Mouse (Mus musculus): Measurements from ENCODE around the gene Zfp764. TPM values are rescaled to one million over a fixed set of nuclear protein-coding genes. Genes with fewer than 3 reads are reported as not detected.
A peak's percentile ranks its signal among the peaks of the same experiment; 100 is the strongest.
"Not testable (repeated sequence)": the region's sequence is repeated elsewhere in the genome, so short reads cannot be mapped to it uniquely, and the experiment has no call there.

The Zfp764 gene
- polyA plus RNA-seq, 1 experiment: 3.4 TPM

DNA sequence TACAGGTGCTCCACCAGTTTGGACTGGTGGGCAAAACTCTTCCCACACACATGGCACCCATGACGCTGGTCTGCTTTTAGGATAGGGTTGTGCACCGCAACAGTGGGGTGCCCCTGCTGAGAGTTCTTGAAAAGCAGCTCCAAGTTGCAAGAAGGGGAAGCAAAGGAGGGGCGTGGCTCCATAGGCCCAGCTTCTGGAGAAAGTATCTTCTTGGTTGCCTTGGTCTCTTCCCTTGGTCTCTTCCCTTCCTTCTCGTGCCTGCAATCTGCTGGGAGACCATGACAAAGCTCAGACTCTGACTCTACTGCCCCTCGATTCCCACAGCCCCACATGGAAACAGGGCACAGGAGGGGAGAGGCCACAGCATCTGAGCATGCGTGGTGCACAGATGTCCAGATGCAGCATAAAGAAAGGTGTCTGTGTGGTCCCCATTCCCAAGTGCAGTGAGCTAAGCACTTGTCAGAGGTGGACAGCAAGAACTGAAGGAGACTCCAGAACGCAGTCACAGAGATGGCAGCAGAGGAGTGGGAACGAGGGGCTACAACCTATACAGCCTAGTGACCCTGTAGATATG is 14.3 kb downstream of the Zfp764 start:
- TF ChIP-seq CTCF (IDR thresholded peaks at IDR 0.05; ENCODE audit: extremely low read depth, insufficient read depth, low read length): no peak
- no peak for TF ChIP-seq POLR2A (IDR thresholded peaks at IDR 0.05; ENCODE audit: extremely low read depth, insufficient read depth, low read length)
- H3K4me3 ChIP-seq (ENCODE audit: insufficient read depth, low read length): peak overlapping the region; percentile 53
- no peak overlapping the region for H3K27ac ChIP-seq (ENCODE audit: insufficient read depth, low read length)
- peaks cover 6% of the 10 kb centered on the region; the same call in 1 of the 2 replicates for H3K4me1 ChIP-seq (ENCODE audit: control insufficient read depth, insufficient read depth, low read length)

DNA sequence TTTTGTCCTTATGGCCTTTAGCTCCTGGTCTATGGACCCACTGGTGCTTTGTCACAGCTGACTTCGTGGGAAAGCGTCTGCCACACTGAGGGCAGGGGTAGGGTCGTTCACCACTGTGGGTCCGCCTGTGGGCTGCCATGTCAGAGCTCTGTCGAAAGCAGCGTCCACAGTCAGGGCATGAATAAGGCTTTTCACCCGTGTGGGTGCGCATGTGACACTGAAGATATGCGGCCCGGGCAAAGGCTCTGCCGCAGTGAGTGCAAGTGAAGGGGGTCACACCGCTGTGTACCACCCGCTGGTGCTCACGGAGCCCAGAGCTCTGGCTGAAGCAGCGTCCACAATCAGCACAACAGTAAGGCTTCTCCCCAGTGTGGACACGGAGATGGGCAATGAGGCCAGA is 15.1 kb downstream of the Zfp764 start:
- Histone ChIP-seq H3K27ac (ENCODE audit: insufficient read depth, low read length) (no peak overlapping the region), H3K4me1 (ENCODE audit: control insufficient read depth, insufficient read depth, low read length) (peaks cover 6% of the 10 kb centered on the region; the same call in 1 of the 2 replicates), H3K4me3 (ENCODE audit: insufficient read depth, low read length) (no peak overlapping the region)
- TF ChIP-seq CTCF (IDR thresholded peaks at IDR 0.05; ENCODE audit: extremely low read depth, insufficient read depth, low read length) (no peak), POLR2A (IDR thresholded peaks at IDR 0.05; ENCODE audit: extremely low read depth, insufficient read depth, low read length) (no peak)

GRCm38 (mm10) chr7:127390306-127390705 is 16.3 kb downstream of the Zfp764 start:
- no peak overlapping the region for H3K27ac ChIP-seq (ENCODE audit: insufficient read depth, low read length)
- no peak overlapping the region for H3K4me3 ChIP-seq (ENCODE audit: insufficient read depth, low read length)
- no peak for TF ChIP-seq POLR2A (IDR thresholded peaks at IDR 0.05; ENCODE audit: extremely low read depth, insufficient read depth, low read length)
- no peak for TF ChIP-seq CTCF (IDR thresholded peaks at IDR 0.05; ENCODE audit: extremely low read depth, insufficient read depth, low read length)
- peaks cover 6% of the 10 kb centered on the region; the same call in 1 of the 2 replicates for H3K4me1 ChIP-seq (ENCODE audit: control insufficient read depth, insufficient read depth, low read length)

GRCm38 (mm10) chr7:127388201-127388600 is 18.4 kb downstream of the Zfp764 start:
- H3K4me3 ChIP-seq (ENCODE audit: insufficient read depth, low read length); H3K27ac ChIP-seq (ENCODE audit: insufficient read depth, low read length); H3K4me1 ChIP-seq (ENCODE audit: control insufficient read depth, insufficient read depth, low read length): not testable (repeated sequence)

- Histone ChIP-seq H3K4me1 (ENCODE audit: control insufficient read depth, insufficient read depth, low read length) (no peaks in the 10 kb centered on the region), H3K4me3 (ENCODE audit: insufficient read depth, low read length) (peak within 1 kb of the TSS; percentile 70), H3K27ac (ENCODE audit: insufficient read depth, low read length) (no peak within 1 kb of the TSS)
- TF ChIP-seq POLR2A (IDR thresholded peaks at IDR 0.05; ENCODE audit: extremely low read depth, insufficient read depth, low read length) (peak; percentile 74; the same call in 1 of the 2 replicates), CTCF (IDR thresholded peaks at IDR 0.05; ENCODE audit: extremely low read depth, insufficient read depth, low read length) (no peak)
Measured at GRCm38 (mm10) chr7:127386641-127387392, 19.8 kb downstream of the Zfp764 start, which contains the start of gene 9130019O22Rik. Gene 9130019O22Rik (minus strand): TSS chr7:127387166.

- not testable (repeated sequence) for H3K4me3 ChIP-seq (ENCODE audit: insufficient read depth, low read length); H3K27ac ChIP-seq (ENCODE audit: insufficient read depth, low read length); H3K4me1 ChIP-seq (ENCODE audit: control insufficient read depth, insufficient read depth, low read length)
Measured at GRCm38 (mm10) chr7:127385560-127385959, 21.1 kb downstream of the Zfp764 start.

GRCm38 (mm10) chr7:127378310-127378921 is 28.2 kb downstream of the Zfp764 start:
- TF ChIP-seq CTCF (IDR thresholded peaks at IDR 0.05; ENCODE audit: extremely low read depth, insufficient read depth, low read length) (no peak), POLR2A (IDR thresholded peaks at IDR 0.05; ENCODE audit: extremely low read depth, insufficient read depth, low read length) (no peak)
- H3K4me1 ChIP-seq (ENCODE audit: control insufficient read depth, insufficient read depth, low read length): no peaks in the 10 kb centered on the region; the same call in 1 of the 2 replicates
- no peak overlapping the region for H3K4me3 ChIP-seq (ENCODE audit: insufficient read depth, low read length)
- H3K27ac ChIP-seq (ENCODE audit: insufficient read depth, low read length): no peak overlapping the region

- peak; percentile 92 for TF ChIP-seq POLR2A (IDR thresholded peaks at IDR 0.05; ENCODE audit: extremely low read depth, insufficient read depth, low read length)
- peak; percentile 58 for TF ChIP-seq CTCF (IDR thresholded peaks at IDR 0.05; ENCODE audit: extremely low read depth, insufficient read depth, low read length)
- H3K4me3 ChIP-seq (ENCODE audit: insufficient read depth, low read length): peak within 1 kb of the TSS; percentile 63
- H3K27ac ChIP-seq (ENCODE audit: insufficient read depth, low read length); H3K4me1 ChIP-seq (ENCODE audit: control insufficient read depth, insufficient read depth, low read length): not testable (repeated sequence)
Measured at GRCm38 (mm10) chr7:127375271-127376245, 31.1 kb downstream of the Zfp764 start, which contains the start of gene Zfp747. Gene Zfp747 (minus strand): TSS chr7:127376050.

DNA sequence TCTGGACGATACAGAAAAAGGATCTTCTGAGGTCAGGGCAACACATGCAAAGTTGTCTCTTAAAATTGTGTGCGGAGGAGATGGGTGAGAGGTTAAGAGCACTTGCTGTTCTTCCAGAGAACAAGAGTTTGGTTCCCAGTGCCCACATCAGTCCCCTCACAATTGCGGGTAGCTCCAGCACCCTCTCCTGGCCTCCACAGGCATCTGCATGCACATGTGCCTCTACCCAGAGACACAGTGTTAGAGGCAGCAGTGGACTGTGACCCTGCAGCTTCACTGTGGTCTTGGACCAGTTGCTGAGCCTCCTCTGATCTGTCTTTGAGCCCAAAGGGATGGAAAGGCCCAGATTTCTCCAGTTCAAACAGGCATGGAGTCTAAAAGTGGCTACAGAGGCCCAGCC is 34.8 kb downstream of the Zfp764 start:
- not testable (repeated sequence) for H3K27ac ChIP-seq (ENCODE audit: insufficient read depth, low read length); H3K4me3 ChIP-seq (ENCODE audit: insufficient read depth, low read length); H3K4me1 ChIP-seq (ENCODE audit: control insufficient read depth, insufficient read depth, low read length)

Data from cortical plate, adult 2 months (tissue).